Mouse (Mus musculus): ENCODE results near the gene Exph5. TPM values are rescaled to one million over a fixed set of nuclear protein-coding genes. Genes with fewer than 3 reads are reported as not detected.
A peak's percentile ranks its signal among the peaks of the same experiment; 100 is the strongest.

Exph5 gene
- polyA plus RNA-seq, 1 experiment from 2014 or later: 9.1 TPM

GRCm38 (mm10) chr9:53371339-53371738, 69.9 kb downstream of the Exph5 start:
- WGBS: 44% methylated on average over 3 of the region's 3 CpGs
- Histone ChIP-seq H3K9ac (ENCODE audit: low read length) (no peak overlapping the region), H3K9me3 (replicated peaks; ENCODE audit: control insufficient read depth, low read length) (no peaks in the 10 kb centered on the region), H3K27ac (ENCODE audit: low read length) (no peak overlapping the region), H3K27me3 (ENCODE audit: control insufficient read depth, insufficient read depth, low read length) (no peaks in the 10 kb centered on the region), H3K4me3 (replicated peaks; ENCODE audit: low read length) (no peak overlapping the region), H3K4me1 (ENCODE audit: control insufficient read depth, insufficient read depth, low read length) (peaks cover 2% of the 10 kb centered on the region; the same call in 1 of the 2 replicates), H3K4me2 (ENCODE audit: low read depth, low read length) (no peak overlapping the region), H3K36me3 (ENCODE audit: control insufficient read depth, insufficient read depth, low read length) (no peaks in the 10 kb centered on the region; the same call in 1 of the 2 replicates)
- no peak for ATAC-seq (ENCODE audit: insufficient read depth, low FRiP score)

- peak; percentile 72; the same call in 1 of the 2 replicates for ATAC-seq (ENCODE audit: insufficient read depth, low FRiP score)
- Histone ChIP-seq H3K9ac (ENCODE audit: low read length) (no peak overlapping the region), H3K4me1 (ENCODE audit: control insufficient read depth, insufficient read depth, low read length) (peaks cover 16% of the 10 kb centered on the region), H3K4me2 (ENCODE audit: low read depth, low read length) (no peak overlapping the region), H3K9me3 (replicated peaks; ENCODE audit: control insufficient read depth, low read length) (no peaks in the 10 kb centered on the region), H3K27me3 (ENCODE audit: control insufficient read depth, insufficient read depth, low read length) (no peaks in the 10 kb centered on the region), H3K4me3 (replicated peaks; ENCODE audit: low read length) (no peak overlapping the region), H3K36me3 (ENCODE audit: control insufficient read depth, insufficient read depth, low read length) (no peaks in the 10 kb centered on the region; the same call in 1 of the 2 replicates), H3K27ac (ENCODE audit: low read length) (peak overlapping the region; percentile 62)
- 56% methylated on average over 4 of the region's 4 CpGs for WGBS
Measured at GRCm38 (mm10) chr9:53375907-53376306, 74.4 kb downstream of the Exph5 start.

- H3K27ac ChIP-seq (ENCODE audit: low read length): no peak overlapping the region; the same call in 1 of the 2 replicates
- no peak for ATAC-seq (ENCODE audit: insufficient read depth, low FRiP score)
- WGBS: 83% methylated on average over 13 of the region's 13 CpGs
- no peaks in the 10 kb centered on the region; the same call in 1 of the 2 replicates for H3K36me3 ChIP-seq (ENCODE audit: control insufficient read depth, insufficient read depth, low read length)
- H3K4me2 ChIP-seq (ENCODE audit: low read depth, low read length): no peak overlapping the region
- H3K4me1 ChIP-seq (ENCODE audit: control insufficient read depth, insufficient read depth, low read length): peaks cover 16% of the 10 kb centered on the region
- no peaks in the 10 kb centered on the region for H3K27me3 ChIP-seq (ENCODE audit: control insufficient read depth, insufficient read depth, low read length)
- no peak overlapping the region for H3K4me3 ChIP-seq (replicated peaks; ENCODE audit: low read length)
- H3K9me3 ChIP-seq (replicated peaks; ENCODE audit: control insufficient read depth, low read length): no peaks in the 10 kb centered on the region
- no peak overlapping the region for H3K9ac ChIP-seq (ENCODE audit: low read length)
Measured at GRCm38 (mm10) chr9:53376820-53377219, 75.3 kb downstream of the Exph5 start.

- no peak overlapping the region for H3K27ac ChIP-seq (ENCODE audit: low read length)
- H3K9me3 ChIP-seq (replicated peaks; ENCODE audit: control insufficient read depth, low read length): no peaks in the 10 kb centered on the region
- H3K4me1 ChIP-seq (ENCODE audit: control insufficient read depth, insufficient read depth, low read length): peaks cover 16% of the 10 kb centered on the region
- no peak for ATAC-seq (ENCODE audit: insufficient read depth, low FRiP score)
- H3K27me3 ChIP-seq (ENCODE audit: control insufficient read depth, insufficient read depth, low read length): no peaks in the 10 kb centered on the region
- H3K4me2 ChIP-seq (ENCODE audit: low read depth, low read length): no peak overlapping the region
- H3K9ac ChIP-seq (ENCODE audit: low read length): no peak overlapping the region
- WGBS: 44% methylated on average over 5 of the region's 5 CpGs
- H3K36me3 ChIP-seq (ENCODE audit: control insufficient read depth, insufficient read depth, low read length): no peaks in the 10 kb centered on the region; the same call in 1 of the 2 replicates
- no peak overlapping the region for H3K4me3 ChIP-seq (replicated peaks; ENCODE audit: low read length)
Measured at GRCm38 (mm10) chr9:53377597-53377996, 76.1 kb downstream of the Exph5 start.

GRCm38 (mm10) chr9:53378171-53378570, 76.7 kb downstream of the Exph5 start:
- Histone ChIP-seq H3K9ac (ENCODE audit: low read length) (no peak overlapping the region), H3K4me1 (ENCODE audit: control insufficient read depth, insufficient read depth, low read length) (peaks cover 20% of the 10 kb centered on the region), H3K4me3 (replicated peaks; ENCODE audit: low read length) (no peak overlapping the region), H3K9me3 (replicated peaks; ENCODE audit: control insufficient read depth, low read length) (no peaks in the 10 kb centered on the region), H3K4me2 (ENCODE audit: low read depth, low read length) (no peak overlapping the region), H3K36me3 (ENCODE audit: control insufficient read depth, insufficient read depth, low read length) (no peaks in the 10 kb centered on the region; the same call in 1 of the 2 replicates), H3K27ac (ENCODE audit: low read length) (no peak overlapping the region), H3K27me3 (ENCODE audit: control insufficient read depth, insufficient read depth, low read length) (no peaks in the 10 kb centered on the region)
- 60% methylated on average over 3 of the region's 3 CpGs for WGBS
- ATAC-seq (ENCODE audit: insufficient read depth, low FRiP score): no peak

GRCm38 (mm10) chr9:53380595-53380994, 79.1 kb downstream of the Exph5 start:
- H3K36me3 ChIP-seq (ENCODE audit: control insufficient read depth, insufficient read depth, low read length): no peaks in the 10 kb centered on the region
- ATAC-seq (ENCODE audit: insufficient read depth, low FRiP score): no peak
- peaks cover 25% of the 10 kb centered on the region for H3K4me1 ChIP-seq (ENCODE audit: control insufficient read depth, insufficient read depth, low read length)
- H3K4me2 ChIP-seq (ENCODE audit: low read depth, low read length): no peak overlapping the region
- 56% methylated on average over 2 of the region's 2 CpGs for WGBS
- no peaks in the 10 kb centered on the region for H3K27me3 ChIP-seq (ENCODE audit: control insufficient read depth, insufficient read depth, low read length)
- no peaks in the 10 kb centered on the region for H3K9me3 ChIP-seq (replicated peaks; ENCODE audit: control insufficient read depth, low read length)
- no peak overlapping the region for H3K4me3 ChIP-seq (replicated peaks; ENCODE audit: low read length)
- H3K9ac ChIP-seq (ENCODE audit: low read length): no peak overlapping the region
- no peak overlapping the region for H3K27ac ChIP-seq (ENCODE audit: low read length)

GRCm38 (mm10) chr9:53381113-53381615, 79.7 kb downstream of the Exph5 start:
- no peak overlapping the region for H3K27ac ChIP-seq (ENCODE audit: low read length)
- 80% methylated on average over 5 of the region's 5 CpGs for WGBS
- H3K27me3 ChIP-seq (ENCODE audit: control insufficient read depth, insufficient read depth, low read length): no peaks in the 10 kb centered on the region

GRCm38 (mm10) chr9:53383951-53384866, 82.7 kb downstream of the Exph5 start, which contains the start of gene Kdelc2:
TSS of gene Kdelc2 (plus strand) at chr9:53384025.
- Histone ChIP-seq H3K4me3 (replicated peaks; ENCODE audit: low read length) (peak within 1 kb of the TSS; percentile 81), H3K9me3 (replicated peaks; ENCODE audit: control insufficient read depth, low read length) (no peaks in the 10 kb centered on the region), H3K27me3 (ENCODE audit: control insufficient read depth, insufficient read depth, low read length) (no peaks in the 10 kb centered on the region), H3K36me3 (ENCODE audit: control insufficient read depth, insufficient read depth, low read length) (0 out of 2 replicates have a peak, but pooled peaks cover 6% of the 10 kb centered on the region), H3K9ac (ENCODE audit: low read length) (peak within 1 kb of the TSS; percentile 98), H3K27ac (ENCODE audit: low read length) (peak within 1 kb of the TSS; percentile 100), H3K4me2 (ENCODE audit: low read depth, low read length) (peak within 1 kb of the TSS; percentile 83), H3K4me1 (ENCODE audit: control insufficient read depth, insufficient read depth, low read length) (peaks cover 8% of the 10 kb centered on the region)
- under 1% methylated on average over 72 of the region's 75 CpGs for WGBS
- ATAC-seq (ENCODE audit: insufficient read depth, low FRiP score): peak; percentile 94

More at GRCm38 (mm10) chr9:53381113-53381615, 79.7 kb downstream of the Exph5 start:
- H3K9ac ChIP-seq (ENCODE audit: low read length): no peak overlapping the region
- no peaks in the 10 kb centered on the region for H3K36me3 ChIP-seq (ENCODE audit: control insufficient read depth, insufficient read depth, low read length)
- peaks cover 24% of the 10 kb centered on the region for H3K4me1 ChIP-seq (ENCODE audit: control insufficient read depth, insufficient read depth, low read length)
- H3K4me3 ChIP-seq (replicated peaks; ENCODE audit: low read length): no peak overlapping the region
- H3K9me3 ChIP-seq (replicated peaks; ENCODE audit: control insufficient read depth, low read length): no peaks in the 10 kb centered on the region
- ATAC-seq (ENCODE audit: insufficient read depth, low FRiP score): no peak
- H3K4me2 ChIP-seq (ENCODE audit: low read depth, low read length): no peak overlapping the region

- H3K4me2 ChIP-seq (ENCODE audit: low read depth, low read length): peak overlapping the region; percentile 83
- peak overlapping the region; percentile 98 for H3K9ac ChIP-seq (ENCODE audit: low read length)
- H3K27me3 ChIP-seq (ENCODE audit: control insufficient read depth, insufficient read depth, low read length): no peaks in the 10 kb centered on the region
- peak; percentile 31; the same call in 1 of the 2 replicates for ATAC-seq (ENCODE audit: insufficient read depth, low FRiP score)
- 2% methylated on average over 8 of the region's 8 CpGs for WGBS
- H3K4me1 ChIP-seq (ENCODE audit: control insufficient read depth, insufficient read depth, low read length): peaks cover 8% of the 10 kb centered on the region
- H3K4me3 ChIP-seq (replicated peaks; ENCODE audit: low read length): peak overlapping the region; percentile 81
- H3K36me3 ChIP-seq (ENCODE audit: control insufficient read depth, insufficient read depth, low read length): 0 out of 2 replicates have a peak, but pooled peaks cover 6% of the 10 kb centered on the region
- no peaks in the 10 kb centered on the region for H3K9me3 ChIP-seq (replicated peaks; ENCODE audit: control insufficient read depth, low read length)
- peak overlapping the region; percentile 100 for H3K27ac ChIP-seq (ENCODE audit: low read length)
Measured at GRCm38 (mm10) chr9:53384873-53385272, 83.4 kb downstream of the Exph5 start.
